Mouse (Mus musculus) left cerebral cortex, postnatal 14 days (tissue): ENCODE results near the gene Ube2f. TPM values are rescaled to one million over a fixed set of nuclear protein-coding genes. Genes with fewer than 3 reads are reported as not detected.

Experiments used
- DNase-seq, 2 experiments: peaks; one replicate each; pipeline ENCODE4 v3.0.0; 2021 to 2022; ENCODE audit warnings: low spot score in 2 of 2, mixed read lengths in 1 of 2
- intact Hi-C: fragments of 180-260 bp; cut with DNase I; formaldehyde crosslinking; loops from one replicate; pipeline ENCODE4 v1.15.1; 2025
- total RNA-seq, 2 experiments: library from RNA; stranded (reverse); gene quantifications; 2 replicates each; pipeline ENCODE4 v1.2.3; 2021

The Ube2f gene
- total RNA-seq, 2 experiments from 2014 or later: 52.5 to 58.4 TPM

- intact Hi-C loops: no loop called here
- DNase-seq: no peak
Measured at GRCm38 (mm10) chr1:91231142-91231541, 19.0 kb upstream of the Ube2f start.

- intact Hi-C loops: no loop called here
- no peak for DNase-seq
Measured at GRCm38 (mm10) chr1:91231896-91232295, 18.2 kb upstream of the Ube2f start.

- intact Hi-C loops: loop anchor here (5.0 kb wide), 1 partner anchor 263 kb away; no protein-coding TSS in a partner anchor
- DNase-seq: no peak
Measured at GRCm38 (mm10) chr1:91235395-91235794, 14.7 kb upstream of the Ube2f start.

GRCm38 (mm10) chr1:91237676-91238075 is 12.4 kb upstream of the Ube2f start:
- DNase-seq: no peak
- intact Hi-C loops: loop anchor here (5.0 kb wide), 1 partner anchor 265 kb away; no protein-coding TSS in a partner anchor

GRCm38 (mm10) chr1:91239112-91239511 is 11.0 kb upstream of the Ube2f start:
- DNase-seq: peak in 1 of 2 experiments; percentile 72
- intact Hi-C loops: loop anchor here (1.0 to 5.0 kb wide), 2 partner anchors 60 to 267 kb away; partner anchors contain the start of gene Ramp1

GRCm38 (mm10) chr1:91239800-91240199 is 10.3 kb upstream of the Ube2f start:
- no peak for DNase-seq
- intact Hi-C loops: loop anchor here (1.0 to 5.0 kb wide), 2 partner anchors 60 to 267 kb away; partner anchors contain the start of gene Ramp1

- intact Hi-C loops: no loop called here
- no peak for DNase-seq
Measured at GRCm38 (mm10) chr1:91240685-91241084, 9.4 kb upstream of the Ube2f start.

GRCm38 (mm10) chr1:91241249-91241648 is 8.9 kb upstream of the Ube2f start:
- no peak for DNase-seq
- intact Hi-C loops: no loop called here

- no peak for DNase-seq
- intact Hi-C loops: no loop called here
Measured at GRCm38 (mm10) chr1:91248242-91248641, 1.9 kb upstream of the Ube2f start.

GRCm38 (mm10) chr1:91248970-91249369 is 1.1 kb upstream of the Ube2f start:
- intact Hi-C loops: no loop called here
- DNase-seq: no peak

GRCm38 (mm10) chr1:91250415-91251147 is 477 bp downstream of the Ube2f start:
- DNase-seq: no peak
- intact Hi-C loops: no loop called here

- intact Hi-C loops: no loop called here
- no peak for DNase-seq
Measured at GRCm38 (mm10) chr1:91251148-91251650, 1.1 kb downstream of the Ube2f start.

- intact Hi-C loops: no loop called here
Measured at GRCm38 (mm10) chr1:91251927-91252326, 1.8 kb downstream of the Ube2f start.

GRCm38 (mm10) chr1:91257918-91258317 is 7.8 kb downstream of the Ube2f start:
- no peak for DNase-seq
- intact Hi-C loops: no loop called here

More at GRCm38 (mm10) chr1:91251927-91252326, 1.8 kb downstream of the Ube2f start:
- no peak for DNase-seq

GRCm38 (mm10) chr1:91259794-91260193 is 9.7 kb downstream of the Ube2f start:
- intact Hi-C loops: no loop called here
- no peak for DNase-seq

- DNase-seq: no peak
- intact Hi-C loops: no loop called here
Measured at GRCm38 (mm10) chr1:91262508-91262907, 12.4 kb downstream of the Ube2f start.

GRCm38 (mm10) chr1:91272260-91272659 is 22.2 kb downstream of the Ube2f start:
- DNase-seq: no peak
- intact Hi-C loops: no loop called here

- DNase-seq: no peak
- intact Hi-C loops: no loop called here
Measured at GRCm38 (mm10) chr1:91276581-91276980, 26.5 kb downstream of the Ube2f start.

GRCm38 (mm10) chr1:91277480-91277879 is 27.4 kb downstream of the Ube2f start:
- DNase-seq: no peak
- intact Hi-C loops: no loop called here

- intact Hi-C loops: no loop called here
- no peak for DNase-seq
Measured at GRCm38 (mm10) chr1:91278410-91279119, 28.5 kb downstream of the Ube2f start.
